In genomic region chr6:84583841-84584782, GRCm38 (mm10) we compare ENCODE assay signal across 8 mouse cellular contexts. TPM values are rescaled to one million over a fixed set of nuclear protein-coding genes. Genes with fewer than 3 reads are reported as not detected.
DNase-seq lines count a peak whose midpoint lies in the region; ATAC-seq and TF ChIP-seq lines count a peak whose summit lies in the region.

No protein-coding gene starts in this region.

- TF ChIP-seq CTCF in liver, embryonic 14.5 days (IDR thresholded peaks at IDR 0.05; ENCODE audit: low read depth): no peak
- no peak for TF ChIP-seq CTCF in testis, adult 2 months (IDR thresholded peaks at IDR 0.05; ENCODE audit: control insufficient read depth, insufficient read depth, insufficient replicate concordance, low read depth, low read length)

- ATAC-seq in embryonic facial prominence, embryonic 14.5 days (ENCODE audit: low read depth): peak; percentile 16; the same call in 1 of the 2 replicates
- ATAC-seq in hindbrain, embryonic 11.5 days (ENCODE audit: low FRiP score): 0 out of 2 replicates have a peak, but pooled peaks have one; percentile 18
- no peak for ATAC-seq in liver, embryonic 14.5 days (ENCODE audit: insufficient read depth)

- H3K27me3 ChIP-seq in embryonic facial prominence, embryonic 14.5 days (replicated peaks; ENCODE audit: control insufficient read depth, insufficient read depth, low read length): peaks cover 40% of the 10 kb centered on the region
- peaks cover 85% of the 10 kb centered on the region for H3K27me3 ChIP-seq in hindbrain, embryonic 11.5 days (ENCODE audit: control insufficient read depth, insufficient read depth, low read length)
- H3K27me3 ChIP-seq in liver, embryonic 14.5 days (ENCODE audit: control insufficient read depth, insufficient read depth, low read length): peaks cover 79% of the 10 kb centered on the region
- H3K27me3 ChIP-seq in testis, adult 2 months (ENCODE audit: control insufficient read depth, insufficient read depth, low read length): peaks cover 2% of the 10 kb centered on the region; the same call in 1 of the 2 replicates

- H3K9me3 ChIP-seq in embryonic facial prominence, embryonic 14.5 days (ENCODE audit: control insufficient read depth, low read length): no peaks in the 10 kb centered on the region
- no peaks in the 10 kb centered on the region for H3K9me3 ChIP-seq in hindbrain, embryonic 11.5 days (ENCODE audit: control insufficient read depth, low read length)
- H3K9me3 ChIP-seq in liver, embryonic 14.5 days (ENCODE audit: control insufficient read depth, low read length): no peaks in the 10 kb centered on the region

- peak; percentile 11 for DNase-seq in kidney, adult 9 months
- no peak for DNase-seq in kidney, adult 11 months
- no peak for DNase-seq in embryonic facial prominence, embryonic 14.5 days (ENCODE audit: low spot score)
- DNase-seq in hindbrain, embryonic 11.5 days (ENCODE audit: low spot score): peak; percentile 48
- no peak for DNase-seq in liver, embryonic 14.5 days (ENCODE audit: low read depth in 3 of 3, low spot score in 3 of 3)
- no peak for DNase-seq in adrenal gland, postnatal 25 days
- DNase-seq in left cerebral cortex, adult 18-20 months (ENCODE audit: low spot score in 2 of 2): no peak

- H3K4me2 ChIP-seq in embryonic facial prominence, embryonic 14.5 days (ENCODE audit: low read depth, low read length): peak overlapping the region; percentile 91
- peak overlapping the region; percentile 88 for H3K4me2 ChIP-seq in hindbrain, embryonic 11.5 days (replicated peaks; ENCODE audit: low read depth, low read length)
- peak overlapping the region; percentile 30 for H3K4me2 ChIP-seq in liver, embryonic 14.5 days (ENCODE audit: low read depth)

- H3K9ac ChIP-seq in embryonic facial prominence, embryonic 14.5 days (ENCODE audit: low read depth, low read length): peak overlapping the region; percentile 80
- H3K9ac ChIP-seq in hindbrain, embryonic 11.5 days (ENCODE audit: low read depth, low read length): peak overlapping the region; percentile 71
- no peak overlapping the region for H3K9ac ChIP-seq in liver, embryonic 14.5 days (replicated peaks)

- peaks cover 10% of the 10 kb centered on the region for H3K36me3 ChIP-seq in embryonic facial prominence, embryonic 14.5 days (ENCODE audit: control insufficient read depth, insufficient read depth, low read length)
- H3K36me3 ChIP-seq in hindbrain, embryonic 11.5 days (ENCODE audit: control insufficient read depth, insufficient read depth, low read length): no peaks in the 10 kb centered on the region
- H3K36me3 ChIP-seq in liver, embryonic 14.5 days (replicated peaks; ENCODE audit: control insufficient read depth, insufficient read depth, low read depth): no peaks in the 10 kb centered on the region
- H3K36me3 ChIP-seq in testis, adult 2 months (ENCODE audit: control insufficient read depth, insufficient read depth, low read length): no peaks in the 10 kb centered on the region

- peaks cover 41% of the 10 kb centered on the region for H3K4me1 ChIP-seq in embryonic facial prominence, embryonic 14.5 days (ENCODE audit: control insufficient read depth, insufficient read depth, low read length)
- peaks cover 16% of the 10 kb centered on the region for H3K4me1 ChIP-seq in hindbrain, embryonic 11.5 days (replicated peaks; ENCODE audit: control insufficient read depth, insufficient read depth, low read length)
- H3K4me1 ChIP-seq in liver, embryonic 14.5 days (replicated peaks; ENCODE audit: control insufficient read depth in 2 of 2, insufficient read depth in 2 of 2, low read length in 1 of 2): 0 out of 4 replicates have a peak, but pooled peaks cover 0 to 2% of the 10 kb centered on the region in 2 experiments
- peaks cover 31% of the 10 kb centered on the region for H3K4me1 ChIP-seq in testis, adult 2 months (ENCODE audit: control insufficient read depth, insufficient read depth, low read length)

- no peak for TF ChIP-seq POLR2A in testis, adult 2 months (IDR thresholded peaks at IDR 0.05; ENCODE audit: control insufficient read depth, low read depth, low read length)

- H3K4me3 ChIP-seq in embryonic facial prominence, embryonic 14.5 days (ENCODE audit: low read depth, low read length): peak overlapping the region; percentile 63
- H3K4me3 ChIP-seq in hindbrain, embryonic 11.5 days (ENCODE audit: low read depth, low read length): peak overlapping the region; percentile 55
- 0 out of 4 replicates have a peak overlapping the region, but pooled peaks of 1 of the 2 experiments have one; percentile 5 for H3K4me3 ChIP-seq in liver, embryonic 14.5 days (ENCODE audit: insufficient read depth in 1 of 2, low read depth in 2 of 2, low read length in 2 of 2)
- peak overlapping the region; percentile 71 for H3K4me3 ChIP-seq in testis, adult 2 months (ENCODE audit: control insufficient read depth, low read depth, low read length)

- peak overlapping the region; percentile 91 for H3K27ac ChIP-seq in embryonic facial prominence, embryonic 14.5 days (replicated peaks; ENCODE audit: low read depth, low read length)
- no peak overlapping the region for H3K27ac ChIP-seq in hindbrain, embryonic 11.5 days (ENCODE audit: low read depth, low read length)
- no peak overlapping the region for H3K27ac ChIP-seq in liver, embryonic 14.5 days
- H3K27ac ChIP-seq in testis, adult 2 months (ENCODE audit: control insufficient read depth, insufficient read depth, low read depth, low read length): peak overlapping the region; percentile 74

- no peak for TF ChIP-seq EP300 in liver, embryonic 14.5 days (IDR thresholded peaks at IDR 0.05; ENCODE audit: low read depth)

- WGBS in embryonic facial prominence, embryonic 14.5 days: 3% methylated on average over 45 of the region's 48 CpGs
- under 1% methylated on average over 48 of the region's 48 CpGs for WGBS in hindbrain, embryonic 11.5 days
- 2% methylated on average over 48 of the region's 48 CpGs for WGBS in liver, embryonic 14.5 days (ENCODE audit: insufficient replicate concordance)

RNA-seq across cellular contexts. Expression of gene Cyp26b1, which starts 9.6 kb away (rescaled TPM):
- 6.9 and 8.0 TPM in 2 replicates for polyA plus RNA-seq in embryonic facial prominence, embryonic 14.5 days (2014; fragmentation: Nextera tagmentation; extraction: Ambion mirVana)
- polyA plus RNA-seq in hindbrain, embryonic 11.5 days (2014; fragmentation: Nextera tagmentation; extraction: Ambion mirVana): 19.2 and 19.4 TPM in 2 replicates
- 0.05 and 0.07 TPM in 2 replicates for polyA plus RNA-seq in liver, embryonic 14.5 days (2012; rRNA removed)
- 0.04 TPM in 1 of 2 replicates, not detected in the other for polyA plus RNA-seq in liver, embryonic 14.5 days (2014; fragmentation: Nextera tagmentation; extraction: Ambion mirVana)
- polyA plus RNA-seq in testis, adult 2 months (2012; rRNA removed): 9.1 and 14.0 TPM in 2 replicates
- 4.2 and 4.6 TPM in 2 replicates for total RNA-seq in adrenal gland, postnatal 25 days (2021)
- total RNA-seq in left cerebral cortex, adult 18-20 months (2021): 10 to 100 TPM in 1 of 2 experiments, 1 to 10 TPM in 1; 5.9 to 10.2 TPM

Comparison
In these comparisons a context has a peak if more than half of its experiments do, and no peak if none do; other contexts are left out.
1. DNase-seq: peak in kidney, adult 9 months (single experiment) and hindbrain, embryonic 11.5 days (single experiment); none in kidney, adult 11 months (single experiment), embryonic facial prominence, embryonic 14.5 days (single experiment), liver, embryonic 14.5 days (0 of 3), adrenal gland, postnatal 25 days (single experiment) and left cerebral cortex, adult 18-20 months (0 of 2).
2. H3K27ac ChIP-seq: peak in embryonic facial prominence, embryonic 14.5 days (single experiment) and testis, adult 2 months (single experiment); none in hindbrain, embryonic 11.5 days (single experiment) and liver, embryonic 14.5 days (single experiment).
3. H3K4me2 ChIP-seq: peak in every context shown above with its lines; median percentile 91 in embryonic facial prominence, embryonic 14.5 days; 88 in hindbrain, embryonic 11.5 days; 30 in liver, embryonic 14.5 days.